8 mouse cellular contexts compared by ENCODE assay signal in the genomic region with DNA sequence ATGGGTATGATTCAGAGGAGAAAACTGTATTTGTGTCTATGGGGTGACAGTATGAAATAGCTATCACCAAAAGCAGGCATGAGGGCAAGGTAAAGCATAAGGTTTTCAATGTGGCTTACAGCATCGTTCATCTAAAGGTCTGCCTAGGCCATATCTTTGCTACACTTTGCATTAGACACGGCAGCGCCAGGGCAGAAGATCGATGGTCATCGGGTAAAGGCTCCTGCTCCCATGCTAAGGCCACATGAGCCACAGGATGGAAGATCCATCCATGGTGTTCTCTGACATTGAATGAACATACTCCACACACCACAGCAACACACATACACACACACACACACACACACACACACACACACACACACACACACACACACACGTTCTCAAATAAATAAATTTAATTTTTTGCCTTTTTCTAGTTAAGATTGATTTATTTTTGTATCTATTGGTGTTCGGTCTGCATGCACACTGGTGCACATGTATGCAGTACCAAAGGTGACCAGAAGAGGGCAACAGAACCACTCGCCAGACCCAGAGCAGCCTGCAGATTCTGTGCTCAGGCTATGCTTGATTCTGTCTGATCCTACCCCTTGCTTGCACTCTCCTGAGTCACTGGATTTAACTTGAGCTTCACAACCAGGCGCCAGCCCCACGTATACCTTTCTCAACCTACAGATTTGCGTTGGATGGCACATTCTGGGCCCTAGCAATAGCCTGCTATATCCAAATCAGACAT. TPM values are rescaled to one million over a fixed set of nuclear protein-coding genes. Genes with fewer than 3 reads are reported as not detected.
A peak's percentile ranks its signal among the peaks of the same experiment; 100 is the strongest.
DNase-seq lines count a peak whose midpoint lies in the region; ATAC-seq and TF ChIP-seq lines count a peak whose summit lies in the region.

No protein-coding gene starts in this region.

- no peak overlapping the region for H3K9ac ChIP-seq in lung, postnatal 0 days (replicated peaks; ENCODE audit: low read depth)

- TF ChIP-seq CTCF in lung, postnatal 0 days (IDR thresholded peaks at IDR 0.05) = peak; percentile 90

- H3K4me3 ChIP-seq in lung, postnatal 0 days (ENCODE audit: low read depth, low read length) = no peak overlapping the region

- H3K27ac ChIP-seq in lung, postnatal 0 days (ENCODE audit: low read length) = no peak overlapping the region

- H3K36me3 ChIP-seq in lung, postnatal 0 days (ENCODE audit: insufficient read depth, low read length) = no peaks in the 10 kb centered on the region

- ATAC-seq in lung, postnatal 0 days = no peak
- no peak for ATAC-seq in activated CD4-positive, CD25-positive, alpha-beta regulatory T cell, adult 4 months

- H3K4me1 ChIP-seq in lung, postnatal 0 days (ENCODE audit: insufficient read depth, low read depth, low read length) = no peaks in the 10 kb centered on the region

- 33% methylated on average over 11 of the region's 11 CpGs for WGBS in lung, postnatal 0 days

- H3K27me3 ChIP-seq in lung, postnatal 0 days (replicated peaks; ENCODE audit: insufficient read depth, low read length) = no peaks in the 10 kb centered on the region

- DNase-seq in MEL-GATA-1-ER (ENCODE audit: extremely low read depth, low read depth) = peak; percentile 36
- peak; percentile 20 for DNase-seq in c-Kit-negative CD71-positive TER-119-positive erythroid progenitor cells, embryonic 14.5 days (ENCODE audit: low read depth, low spot score)
- peak; percentile 27 for DNase-seq in fibroblast of lung, adult 2 months (ENCODE audit: low read depth)
- DNase-seq in heart, postnatal 36 days = peak; percentile 56 to 60
- DNase-seq in layer of hippocampus, adult 9-10 months (ENCODE audit: low spot score) = peak; percentile 46
- peak; percentile 61 for DNase-seq in lung, postnatal 0 days (ENCODE audit: low spot score)
- DNase-seq in retina, postnatal 7 days (ENCODE audit: low read depth, low spot score) = peak; percentile 50

- TF ChIP-seq EP300 in lung, postnatal 0 days (IDR thresholded peaks at IDR 0.05) = no peak

- H3K4me2 ChIP-seq in lung, postnatal 0 days (replicated peaks; ENCODE audit: low read depth, low read length) = no peak overlapping the region

- intact Hi-C loops in heart, postnatal 36 days (cut with DNase I) = loop anchor here (5.0 kb wide), 1 partner anchor 517 kb away; no protein-coding TSS in a partner anchor

- no peaks in the 10 kb centered on the region for H3K9me3 ChIP-seq in lung, postnatal 0 days (ENCODE audit: low read length)

RNA-seq across cellular contexts. Expression of a gene that starts 36.3 kb away (rescaled TPM):
- under 1 TPM in 1 of 2 experiments, not detected in 1; 0.64 TPM for total RNA-seq in heart, postnatal 36 days (2021)
- polyA plus RNA-seq in lung, postnatal 0 days (2015; fragmentation: Nextera tagmentation; extraction: Ambion mirVana) = 0.42 and 0.56 TPM in 2 replicates
- not detected for polyA plus RNA-seq in activated CD4-positive, CD25-positive, alpha-beta regulatory T cell, adult 4 months (2017; shearing (Covaris generic))

RNA-seq across cellular contexts. Expression of a gene that starts 55.0 kb away (rescaled TPM):
- under 1 TPM; 0.67 to 0.79 TPM for total RNA-seq in heart, postnatal 36 days (2021)
- 14.7 and 18.0 TPM in 2 replicates for polyA plus RNA-seq in lung, postnatal 0 days (2015; fragmentation: Nextera tagmentation; extraction: Ambion mirVana)
- polyA plus RNA-seq in activated CD4-positive, CD25-positive, alpha-beta regulatory T cell, adult 4 months (2017; shearing (Covaris generic)) = under 1 TPM in 1 of 2 experiments, not detected in 1; 0.34 TPM

Comparison
In these comparisons a context has a peak if more than half of its experiments do, and no peak if none do; other contexts are left out.
1. RNA of a gene that starts 55.0 kb away (polyA plus RNA-seq): 14.7 to 18.0 TPM in lung, postnatal 0 days; 0.34 TPM in activated CD4-positive, CD25-positive, alpha-beta regulatory T cell, adult 4 months; every median in the first group is over 10 times any median in the second.
2. Peak in every context shown above with its lines, with median percentiles within 50 percentile points of each other: DNase-seq.